Mouse (Mus musculus): Measurements from ENCODE around the gene Fam173a. TPM values are rescaled to one million over a fixed set of nuclear protein-coding genes. Genes with fewer than 3 reads are reported as not detected.
A peak's percentile ranks its signal among the peaks of the same experiment; 100 is the strongest.
"Not testable (repeated sequence)": the region's sequence is repeated elsewhere in the genome, so short reads cannot be mapped to it uniquely, and the experiment has no call there.

The Fam173a gene
- polyA plus RNA-seq, 1 experiment from 2014 or later = 93.8 TPM

DNA sequence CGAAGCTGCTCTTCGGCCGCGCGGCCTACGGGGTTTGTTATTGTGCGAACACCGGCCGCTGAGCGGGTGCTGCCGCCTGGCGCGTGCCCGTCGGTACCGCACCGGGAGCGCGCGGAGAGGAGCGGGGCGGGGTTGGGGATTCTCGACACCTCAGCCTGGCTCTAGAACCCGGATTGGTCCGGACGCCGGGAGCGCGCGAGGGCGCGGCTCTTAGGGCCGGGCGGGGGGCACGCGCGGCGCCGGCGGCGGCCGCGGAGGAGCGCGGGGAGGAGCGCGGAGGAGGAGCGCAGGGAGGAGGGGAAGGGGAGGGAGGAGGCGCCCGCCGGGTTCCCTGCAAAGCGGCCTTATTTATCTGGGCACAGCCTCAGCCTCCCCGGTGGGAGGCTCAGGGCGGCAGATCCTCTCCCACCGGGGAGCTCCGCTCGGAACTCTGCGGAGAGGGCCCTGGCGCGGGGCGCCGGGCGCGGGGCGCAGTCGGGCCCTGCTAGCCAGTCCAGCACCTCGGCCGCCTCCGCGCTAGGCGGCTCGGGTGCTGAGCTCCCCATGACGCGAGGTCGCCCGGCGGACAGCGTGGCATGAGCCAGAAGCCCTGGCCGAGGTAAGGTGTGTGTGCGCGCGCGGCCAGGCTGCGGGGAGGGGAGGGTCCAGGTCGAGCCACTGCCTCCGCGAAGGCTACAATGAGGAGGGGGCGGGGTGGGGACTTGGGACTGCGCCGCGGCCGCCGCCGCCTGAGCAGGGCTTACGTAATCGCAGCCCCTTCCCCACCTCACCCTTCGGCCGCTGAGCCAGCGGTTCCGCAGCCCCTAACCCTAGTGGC lies 16.3 kb upstream of the Fam173a start, which contains the start of gene Fbxl16:
TSS of gene Fbxl16 (plus strand) at position 297 of the 817 bp plus-strand sequence.
- peak within 1 kb of the TSS; percentile 53 for H3K9ac ChIP-seq (ENCODE audit: low read length)
- ATAC-seq (replicated peaks; ENCODE audit: low FRiP score, low TSS enrichment, low read depth) = peak; percentile 69
- H3K36me3 ChIP-seq (ENCODE audit: control insufficient read depth, insufficient read depth, low read length) = no peaks in the 10 kb centered on the region
- peak within 1 kb of the TSS; percentile 60 for H3K4me3 ChIP-seq (ENCODE audit: low read depth, low read length)
- under 1% methylated on average over 89 of the region's 100 CpGs for WGBS
- peak within 1 kb of the TSS; percentile 96 for H3K4me2 ChIP-seq (ENCODE audit: low read length)
- no peaks in the 10 kb centered on the region for H3K9me3 ChIP-seq (ENCODE audit: control insufficient read depth, low read length)
- H3K4me1 ChIP-seq (replicated peaks; ENCODE audit: control insufficient read depth, insufficient read depth, low read length) = peaks cover 12% of the 10 kb centered on the region
- no peak within 1 kb of the TSS for H3K27ac ChIP-seq (ENCODE audit: low read depth)
- DNase-seq (ENCODE audit: low spot score) = peak; percentile 84
- peaks cover 34% of the 10 kb centered on the region for H3K27me3 ChIP-seq (replicated peaks; ENCODE audit: control insufficient read depth, insufficient read depth, low read length)

GRCm38 (mm10) chr17:25808028-25808427 lies 15.3 kb upstream of the Fam173a start:
- Histone ChIP-seq H3K36me3 (ENCODE audit: control insufficient read depth, insufficient read depth, low read length) (no peaks in the 10 kb centered on the region), H3K27ac (ENCODE audit: low read depth) (no peak overlapping the region), H3K9ac (ENCODE audit: low read length) (no peak overlapping the region), H3K4me3 (ENCODE audit: low read depth, low read length) (no peak overlapping the region), H3K9me3 (ENCODE audit: control insufficient read depth, low read length) (no peaks in the 10 kb centered on the region), H3K27me3 (replicated peaks; ENCODE audit: control insufficient read depth, insufficient read depth, low read length) (peaks cover 34% of the 10 kb centered on the region), H3K4me1 (replicated peaks; ENCODE audit: control insufficient read depth, insufficient read depth, low read length) (peaks cover 12% of the 10 kb centered on the region), H3K4me2 (ENCODE audit: low read length) (peak overlapping the region; percentile 96)
- 47% methylated on average over 5 of the region's 5 CpGs for WGBS
- no peak for ATAC-seq (replicated peaks; ENCODE audit: low FRiP score, low TSS enrichment, low read depth)
- DNase-seq (ENCODE audit: low spot score) = no peak

- not testable (repeated sequence) for H3K4me2 ChIP-seq (ENCODE audit: low read length); H3K4me3 ChIP-seq (ENCODE audit: low read depth, low read length); H3K9ac ChIP-seq (ENCODE audit: low read length); H3K9me3 ChIP-seq (ENCODE audit: control insufficient read depth, low read length); DNase-seq (ENCODE audit: low spot score); H3K27ac ChIP-seq (ENCODE audit: low read depth); ATAC-seq (replicated peaks; ENCODE audit: low FRiP score, low TSS enrichment, low read depth); H3K36me3 ChIP-seq (ENCODE audit: control insufficient read depth, insufficient read depth, low read length)
- H3K27me3 ChIP-seq (replicated peaks; ENCODE audit: control insufficient read depth, insufficient read depth, low read length) = peaks cover 28% of the 10 kb centered on the region
- peaks cover 12% of the 10 kb centered on the region for H3K4me1 ChIP-seq (replicated peaks; ENCODE audit: control insufficient read depth, insufficient read depth, low read length)
- WGBS = 44% methylated on average over 2 of the region's 2 CpGs
Observed at GRCm38 (mm10) chr17:25807452-25807851, 14.8 kb upstream of the Fam173a start.

DNA sequence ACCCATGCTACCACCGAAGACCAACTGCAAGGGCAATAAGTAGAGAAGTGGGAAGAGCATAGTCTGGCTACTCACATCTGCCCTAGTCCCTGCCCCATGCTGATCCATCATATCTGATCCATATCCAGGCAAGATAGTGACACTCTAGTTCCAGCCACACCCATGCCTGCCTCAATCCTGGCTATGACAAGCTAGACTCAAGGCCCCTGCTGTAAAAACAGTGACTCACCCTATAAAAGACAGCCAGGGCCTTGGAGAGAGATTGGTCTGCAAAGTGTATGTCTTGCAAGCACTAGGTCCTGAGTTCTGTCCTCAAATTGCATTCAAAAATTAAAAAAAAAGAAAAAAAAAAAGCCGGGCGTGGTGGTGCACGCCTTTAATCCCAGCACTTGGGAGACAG lies 13.8 kb upstream of the Fam173a start:
- peaks cover 12% of the 10 kb centered on the region for H3K4me1 ChIP-seq (replicated peaks; ENCODE audit: control insufficient read depth, insufficient read depth, low read length)
- no peaks in the 10 kb centered on the region for H3K9me3 ChIP-seq (ENCODE audit: control insufficient read depth, low read length)
- H3K4me3 ChIP-seq (ENCODE audit: low read depth, low read length) = no peak overlapping the region
- H3K36me3 ChIP-seq (ENCODE audit: control insufficient read depth, insufficient read depth, low read length) = no peaks in the 10 kb centered on the region
- ATAC-seq (replicated peaks; ENCODE audit: low FRiP score, low TSS enrichment, low read depth) = no peak
- peaks cover 30% of the 10 kb centered on the region for H3K27me3 ChIP-seq (replicated peaks; ENCODE audit: control insufficient read depth, insufficient read depth, low read length)
- H3K9ac ChIP-seq (ENCODE audit: low read length) = no peak overlapping the region
- no peak for DNase-seq (ENCODE audit: low spot score)
- no peak overlapping the region for H3K27ac ChIP-seq (ENCODE audit: low read depth)
- WGBS = 78% methylated on average over 4 of the region's 4 CpGs
- H3K4me2 ChIP-seq (ENCODE audit: low read length) = no peak overlapping the region

GRCm38 (mm10) chr17:25802825-25803517 lies 10.3 kb upstream of the Fam173a start:
- peaks cover 4% of the 10 kb centered on the region; the same call in 1 of the 2 replicates for H3K27me3 ChIP-seq (replicated peaks; ENCODE audit: control insufficient read depth, insufficient read depth, low read length)
- H3K27ac ChIP-seq (ENCODE audit: low read depth) = no peak overlapping the region
- no peak overlapping the region for H3K4me2 ChIP-seq (ENCODE audit: low read length)
- H3K9ac ChIP-seq (ENCODE audit: low read length) = no peak overlapping the region
- ATAC-seq (replicated peaks; ENCODE audit: low FRiP score, low TSS enrichment, low read depth) (peak; percentile 68), DNase-seq (ENCODE audit: low spot score) (no peak)
- H3K9me3 ChIP-seq (ENCODE audit: control insufficient read depth, low read length) = no peaks in the 10 kb centered on the region
- no peak overlapping the region for H3K4me3 ChIP-seq (ENCODE audit: low read depth, low read length)
- WGBS = 12% methylated on average over 10 of the region's 10 CpGs
- no peaks in the 10 kb centered on the region for H3K4me1 ChIP-seq (replicated peaks; ENCODE audit: control insufficient read depth, insufficient read depth, low read length)
- H3K36me3 ChIP-seq (ENCODE audit: control insufficient read depth, insufficient read depth, low read length) = no peaks in the 10 kb centered on the region

GRCm38 (mm10) chr17:25801029-25801428 lies 8.3 kb upstream of the Fam173a start:
- ATAC-seq (replicated peaks; ENCODE audit: low FRiP score, low TSS enrichment, low read depth) = no peak
- 6% methylated on average over 6 of the region's 6 CpGs for WGBS

GRCm38 (mm10) chr17:25796951-25797369 lies 4.3 kb upstream of the Fam173a start, which contains the start of gene Metrn:
Gene Metrn, minus strand, starts transcription at chr17:25797136.
- H3K36me3 ChIP-seq (ENCODE audit: control insufficient read depth, insufficient read depth, low read length) = no peaks in the 10 kb centered on the region
- peaks cover 4% of the 10 kb centered on the region; the same call in 1 of the 2 replicates for H3K27me3 ChIP-seq (replicated peaks; ENCODE audit: control insufficient read depth, insufficient read depth, low read length)
- H3K4me2 ChIP-seq (ENCODE audit: low read length) = peak within 1 kb of the TSS; percentile 96
- H3K9me3 ChIP-seq (ENCODE audit: control insufficient read depth, low read length) = no peaks in the 10 kb centered on the region
- DNase-seq (ENCODE audit: low spot score) = peak; percentile 92
- under 1% methylated on average over 31 of the region's 35 CpGs for WGBS
- H3K27ac ChIP-seq (ENCODE audit: low read depth) = peak within 1 kb of the TSS; percentile 47
- H3K9ac ChIP-seq (ENCODE audit: low read length) = peak within 1 kb of the TSS; percentile 66
- peak within 1 kb of the TSS; percentile 86 for H3K4me3 ChIP-seq (ENCODE audit: low read depth, low read length)
- peak; percentile 74 for ATAC-seq (replicated peaks; ENCODE audit: low FRiP score, low TSS enrichment, low read depth)
- peaks cover 24% of the 10 kb centered on the region for H3K4me1 ChIP-seq (replicated peaks; ENCODE audit: control insufficient read depth, insufficient read depth, low read length)

More at GRCm38 (mm10) chr17:25801029-25801428, 8.3 kb upstream of the Fam173a start:
- DNase-seq (ENCODE audit: low spot score) = peak; percentile 72
- no peak overlapping the region for H3K4me2 ChIP-seq (ENCODE audit: low read length)
- H3K27ac ChIP-seq (ENCODE audit: low read depth) = no peak overlapping the region
- no peak overlapping the region for H3K9ac ChIP-seq (ENCODE audit: low read length)
- H3K4me3 ChIP-seq (ENCODE audit: low read depth, low read length) = no peak overlapping the region
- H3K27me3 ChIP-seq (replicated peaks; ENCODE audit: control insufficient read depth, insufficient read depth, low read length) = peaks cover 4% of the 10 kb centered on the region; the same call in 1 of the 2 replicates
- no peaks in the 10 kb centered on the region for H3K9me3 ChIP-seq (ENCODE audit: control insufficient read depth, low read length)
- H3K36me3 ChIP-seq (ENCODE audit: control insufficient read depth, insufficient read depth, low read length) = no peaks in the 10 kb centered on the region
- H3K4me1 ChIP-seq (replicated peaks; ENCODE audit: control insufficient read depth, insufficient read depth, low read length) = peaks cover 6% of the 10 kb centered on the region

GRCm38 (mm10) chr17:25796211-25796771 lies 3.6 kb upstream of the Fam173a start:
- ATAC-seq (replicated peaks; ENCODE audit: low FRiP score, low TSS enrichment, low read depth) (0 out of 2 replicates have a peak, but pooled peaks have one; percentile 2), DNase-seq (ENCODE audit: low spot score) (no peak)
- Histone ChIP-seq H3K27ac (ENCODE audit: low read depth) (peak overlapping the region; percentile 47; the same call in 1 of the 2 replicates), H3K9me3 (ENCODE audit: control insufficient read depth, low read length) (no peaks in the 10 kb centered on the region), H3K9ac (ENCODE audit: low read length) (peak overlapping the region; percentile 66), H3K36me3 (ENCODE audit: control insufficient read depth, insufficient read depth, low read length) (no peaks in the 10 kb centered on the region), H3K27me3 (replicated peaks; ENCODE audit: control insufficient read depth, insufficient read depth, low read length) (no peaks in the 10 kb centered on the region; the same call in 1 of the 2 replicates), H3K4me1 (replicated peaks; ENCODE audit: control insufficient read depth, insufficient read depth, low read length) (peaks cover 29% of the 10 kb centered on the region), H3K4me3 (ENCODE audit: low read depth, low read length) (peak overlapping the region; percentile 86), H3K4me2 (ENCODE audit: low read length) (peak overlapping the region; percentile 96)
- WGBS = 2% methylated on average over 37 of the region's 37 CpGs

Measured in intestine, embryonic 14.5 days (tissue).